Comparison of ENCODE assay signal across 22 mouse cellular contexts in genomic region chr7:114214385-114214784, GRCm38 (mm10). TPM values are rescaled to one million over a fixed set of nuclear protein-coding genes. Genes with fewer than 3 reads are reported as not detected.
DNase-seq lines count a peak whose midpoint lies in the region; TF ChIP-seq lines count a peak whose summit lies in the region.
"Had no signal": no experiment of that assay in that cellular context is flagged by ENCODE, and none has a peak within 500 bp of the region (broad histone marks: within the 10 kb centered on the region; RNA-seq: fewer than 3 reads in every experiment).

No protein-coding gene starts in this region.

- intact Hi-C loops in left cerebral cortex, postnatal 10 days (cut with DNase I): no loop called here

- TF ChIP-seq CTCF in embryonic fibroblast, embryonic 13.5 days (IDR thresholded peaks at IDR 0.05; ENCODE audit: borderline replicate concordance, insufficient read depth, low read length): no peak

- peaks cover 4% of the 10 kb centered on the region; the same call in 1 of the 2 replicates for H3K4me1 ChIP-seq in embryonic fibroblast, embryonic 13.5 days (ENCODE audit: control insufficient read depth, insufficient read depth, low read length)
- H3K4me1 ChIP-seq: embryonic facial prominence, embryonic 10.5 days; embryonic facial prominence, embryonic 12.5 days; forebrain, embryonic 10.5 days; forebrain, embryonic 12.5 days; forebrain, embryonic 15.5 days had no signal

- peak; percentile 35 for DNase-seq in adrenal gland, adult 2 months
- DNase-seq in adrenal gland, postnatal 36 days: no peak
- DNase-seq in 3T3-L1 (ENCODE audit: low read depth, low spot score): peak; percentile 28
- peak; percentile 13 for DNase-seq in MN1 (ENCODE audit: low spot score)
- DNase-seq in urinary bladder, postnatal 10 days (ENCODE audit: low spot score): no peak
- no peak for DNase-seq in left cerebral cortex, postnatal 10 days (ENCODE audit: extremely low spot score in 1 of 2, low spot score in 2 of 2)
- no peak for DNase-seq in frontal cortex, adult 2 months (ENCODE audit: extremely low spot score in 1 of 2, low spot score in 1 of 2)
- DNase-seq: adrenal gland, postnatal 10 days; adrenal gland, postnatal 25 days; cerebellum, adult 11-12 months; cerebellum, adult 2 months; cerebellum, adult 9-10 months; cerebellum, postnatal 10 days; cerebellum, postnatal 25 days; forebrain, postnatal 0 days had no signal

- H3K27ac ChIP-seq in embryonic fibroblast, embryonic 13.5 days (ENCODE audit: insufficient read depth, low read length): peak overlapping the region; percentile 78
- H3K27ac ChIP-seq: embryonic facial prominence, embryonic 10.5 days; embryonic facial prominence, embryonic 12.5 days; forebrain, embryonic 10.5 days; forebrain, embryonic 12.5 days; forebrain, embryonic 15.5 days had no signal

- no peak overlapping the region for H3K4me3 ChIP-seq in embryonic fibroblast, embryonic 13.5 days (ENCODE audit: insufficient read depth, low read length)
- H3K4me3 ChIP-seq: embryonic facial prominence, embryonic 10.5 days; embryonic facial prominence, embryonic 12.5 days; erythroblast, embryonic 14.5 days; forebrain, embryonic 10.5 days; forebrain, embryonic 12.5 days; forebrain, embryonic 15.5 days had no signal

- no peak for TF ChIP-seq POLR2A in embryonic fibroblast, embryonic 13.5 days (IDR thresholded peaks at IDR 0.05; ENCODE audit: low read depth, low read length)

RNA-seq across cellular contexts. Expression of gene Copb1, which starts 40.1 kb away (rescaled TPM):
- total RNA-seq in adrenal gland, adult 2 months (2021): 100 to 1,000 TPM; 110 to 120 TPM
- polyA plus RNA-seq in adrenal gland, adult 2 months (2012; rRNA removed): 12.6 and 13.8 TPM in 2 replicates
- total RNA-seq in adrenal gland, postnatal 36 days (2021): 100 to 1,000 TPM; 134 to 135 TPM
- polyA plus RNA-seq in embryonic fibroblast, embryonic 13.5 days (2011; ENCODE audit: insufficient read length, low read depth, missing spikeins): 179 and 202 TPM in 2 replicates
- total RNA-seq in left cerebral cortex, postnatal 10 days (2021): 10 to 100 TPM; 61.8 to 64.7 TPM
- polyA plus RNA-seq in frontal cortex, adult 2 months (2012; rRNA removed): 40.2 and 46.2 TPM in 2 replicates

Comparison
In these comparisons a context has a peak if more than half of its experiments do, and no peak if none do; other contexts are left out.
1. DNase-seq: peak in adrenal gland, adult 2 months (single experiment), 3T3-L1 (single experiment) and MN1 (single experiment); none in adrenal gland, postnatal 36 days (0 of 2), urinary bladder, postnatal 10 days (single experiment), left cerebral cortex, postnatal 10 days (0 of 2) and frontal cortex, adult 2 months (0 of 2).